Mouse (Mus musculus) forebrain, embryonic 12.5 days (tissue): ENCODE measurements around the gene Axdnd1. TPM values are rescaled to one million over a fixed set of nuclear protein-coding genes. Genes with fewer than 3 reads are reported as not detected.
"Not testable (repeated sequence)": the region's sequence is repeated elsewhere in the genome, so short reads cannot be mapped to it uniquely, and the experiment has no call there.

Experiments
- ATAC-seq: fragments of 200-750 bp; cut with Nextera tagmentation; 2 replicates; pipeline ENCODE4 v1.8.0; 2017; ENCODE audit warnings: moderate TSS enrichment; ENCODE audit not compliant: low FRiP score
- H3K27ac ChIP-seq: fragments of 300-500 bp; sonication (generic); 2 replicates; pipeline ENCODE4 v1.5.1; 2016; ENCODE audit warnings: mild to moderate bottlenecking
- H3K27me3 ChIP-seq: fragments of 300-500 bp; sonication (generic); 2 replicates; pipeline ENCODE4 v1.6.1; 2016; ENCODE audit warnings: mild to moderate bottlenecking
- H3K36me3 ChIP-seq: fragments of 300-500 bp; sonication (generic); replicated peaks from 2 replicates; pipeline ENCODE4 v1.6.1; 2016; ENCODE audit warnings: mild to moderate bottlenecking
- H3K4me1 ChIP-seq: fragments of 300-500 bp; sonication (generic); 2 replicates; pipeline ENCODE4 v1.6.1; 2016
- H3K4me2 ChIP-seq: fragments of 300-500 bp; sonication (generic); 2 replicates; pipeline ENCODE4 v1.6.1; 2016; ENCODE audit warnings: mild to moderate bottlenecking, moderate library complexity
- H3K4me3 ChIP-seq: fragments of 300-500 bp; sonication (generic); replicated peaks from 2 replicates; pipeline ENCODE4 v1.5.1; 2016; ENCODE audit warnings: mild to moderate bottlenecking
- H3K9ac ChIP-seq: fragments of 300-500 bp; sonication (generic); 2 replicates; pipeline ENCODE4 v1.6.1; 2016; ENCODE audit warnings: mild to moderate bottlenecking
- H3K9me3 ChIP-seq: fragments of 300-500 bp; sonication (generic); 2 replicates; pipeline ENCODE4 v1.6.1; 2016
- WGBS: fragments of 180-500 bp; shearing (Covaris S2); methylation state at CpG from one replicate; pipeline ENCODE4 v1.1.7; 2016; 5-methylcytosine and 5-hydroxymethylcytosine counted together
- polyA plus RNA-seq: library from polyadenylated mRNA; unstranded; fragments of >200 nt; fragmentation: Nextera tagmentation; extraction: Ambion mirVana; gene quantifications from 2 replicates; pipeline ENCODE4 v1.2.1, GENCODE M21; 2016

Axdnd1 gene
- polyA plus RNA-seq, 1 experiment from 2014 or later = 0.19 TPM

DNA sequence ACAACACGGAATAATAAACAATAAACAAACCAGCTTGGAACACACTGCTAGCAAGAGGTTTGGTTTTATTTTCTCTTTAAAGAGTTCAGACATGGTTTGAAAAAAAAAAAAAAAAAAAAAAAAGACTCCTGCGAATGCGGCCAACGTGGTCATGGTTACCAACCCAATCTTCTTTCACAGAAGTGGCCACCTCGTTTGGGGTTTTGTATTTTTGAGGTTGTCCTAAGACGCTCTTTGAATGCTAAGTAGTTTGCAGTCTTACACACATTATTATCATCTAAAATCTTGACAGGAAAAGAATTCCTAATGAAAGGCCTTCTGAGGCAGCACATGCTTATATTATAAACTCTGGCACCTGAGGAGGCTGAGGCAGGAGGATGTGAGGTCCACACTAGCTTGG is 7.5 kb upstream of the Axdnd1 start:
- Histone ChIP-seq H3K9me3 (no peaks in the 10 kb centered on the region), H3K4me3 (no peak overlapping the region), H3K4me2 (no peak overlapping the region), H3K9ac (no peak overlapping the region), H3K27me3 (no peaks in the 10 kb centered on the region), H3K27ac (no peak overlapping the region), H3K4me1 (no peaks in the 10 kb centered on the region), H3K36me3 (peaks cover 33% of the 10 kb centered on the region)
- WGBS = 72% methylated on average over 6 of the region's 6 CpGs
- ATAC-seq = no peak

DNA sequence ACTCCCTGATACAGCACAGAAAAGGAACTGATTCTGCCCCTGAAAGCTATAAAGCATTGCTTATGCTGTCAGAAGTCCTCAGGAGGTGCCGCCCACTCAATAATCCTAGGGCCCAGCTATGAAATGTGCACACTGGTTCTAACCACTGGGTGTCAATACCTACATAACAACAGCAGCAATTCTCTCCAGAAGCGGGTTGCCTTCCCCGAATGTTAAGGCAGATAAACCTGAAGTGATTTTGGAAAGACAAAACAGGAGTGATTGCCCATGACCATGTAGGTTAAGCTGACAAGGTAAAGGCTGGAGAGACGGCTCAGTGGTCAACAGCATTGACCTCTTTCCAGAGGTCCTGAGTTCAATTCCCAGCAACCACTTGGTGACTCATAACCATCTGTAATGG is 4.8 kb upstream of the Axdnd1 start:
- H3K36me3 ChIP-seq = peaks cover 16% of the 10 kb centered on the region; the same call in 1 of the 2 replicates
- ATAC-seq = no peak
- H3K27me3 ChIP-seq = no peaks in the 10 kb centered on the region
- no peak overlapping the region for H3K27ac ChIP-seq
- WGBS = 92% methylated on average over 4 of the region's 4 CpGs
- peaks cover 4% of the 10 kb centered on the region; the same call in 1 of the 2 replicates for H3K4me1 ChIP-seq
- H3K4me3 ChIP-seq = no peak overlapping the region
- H3K9ac ChIP-seq = no peak overlapping the region
- H3K4me2 ChIP-seq = no peak overlapping the region
- no peaks in the 10 kb centered on the region for H3K9me3 ChIP-seq

DNA sequence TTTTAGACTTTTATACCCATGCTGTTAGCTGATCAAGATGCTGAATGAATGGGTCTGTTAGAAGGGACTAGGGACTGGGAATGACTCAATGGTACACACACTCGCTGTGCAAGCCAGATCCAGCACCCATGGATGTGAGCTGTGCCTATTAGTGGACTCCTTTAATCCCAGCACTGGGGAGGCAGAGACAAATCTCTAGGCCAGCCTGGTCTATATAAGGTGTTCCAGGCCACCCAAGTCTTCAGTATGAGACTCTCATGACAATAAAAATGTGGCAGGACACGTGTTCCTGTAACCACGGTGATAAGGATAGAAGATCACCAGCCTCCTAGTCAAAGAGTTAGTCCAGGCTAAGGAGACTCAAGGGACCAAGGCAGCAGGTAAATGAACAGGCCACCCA is 3.1 kb upstream of the Axdnd1 start:
- Histone ChIP-seq H3K4me1 (peaks cover 9% of the 10 kb centered on the region), H3K36me3 (peaks cover 6% of the 10 kb centered on the region; the same call in 1 of the 2 replicates), H3K4me2 (no peak overlapping the region), H3K4me3 (no peak overlapping the region), H3K9ac (no peak overlapping the region), H3K27ac (no peak overlapping the region), H3K9me3 (no peaks in the 10 kb centered on the region), H3K27me3 (0 out of 2 replicates have a peak, but pooled peaks cover 3% of the 10 kb centered on the region)
- 89% methylated on average over 3 of the region's 3 CpGs for WGBS
- ATAC-seq = no peak

DNA sequence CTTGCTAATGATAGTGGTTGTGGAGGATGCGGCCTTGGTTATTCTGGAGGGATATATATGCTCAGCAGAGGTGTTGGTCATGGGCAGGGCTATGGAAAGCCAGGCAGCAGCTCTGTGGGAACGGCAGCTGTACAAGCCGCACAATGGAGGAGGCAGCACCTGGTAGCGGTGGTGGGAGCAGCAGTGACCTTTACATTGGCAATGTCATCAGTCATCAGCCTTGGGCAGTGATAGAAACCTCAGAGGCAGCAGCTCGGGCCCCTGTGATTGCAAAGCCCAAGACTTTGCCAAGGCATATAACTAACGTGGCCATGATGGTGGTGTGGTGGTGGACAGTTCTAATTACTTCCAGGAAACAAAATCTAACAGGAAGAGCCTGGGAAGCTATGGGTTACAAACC is 2.5 kb upstream of the Axdnd1 start:
- Histone ChIP-seq H3K36me3 (peaks cover under 1% of the 10 kb centered on the region; the same call in 1 of the 2 replicates), H3K4me3 (no peak overlapping the region), H3K9me3 (no peaks in the 10 kb centered on the region), H3K27me3 (0 out of 2 replicates have a peak, but pooled peaks cover 3% of the 10 kb centered on the region), H3K4me1 (peaks cover 9% of the 10 kb centered on the region), H3K4me2 (no peak overlapping the region), H3K9ac (no peak overlapping the region), H3K27ac (no peak overlapping the region)
- 89% methylated on average over 6 of the region's 6 CpGs for WGBS
- no peak for ATAC-seq

DNA sequence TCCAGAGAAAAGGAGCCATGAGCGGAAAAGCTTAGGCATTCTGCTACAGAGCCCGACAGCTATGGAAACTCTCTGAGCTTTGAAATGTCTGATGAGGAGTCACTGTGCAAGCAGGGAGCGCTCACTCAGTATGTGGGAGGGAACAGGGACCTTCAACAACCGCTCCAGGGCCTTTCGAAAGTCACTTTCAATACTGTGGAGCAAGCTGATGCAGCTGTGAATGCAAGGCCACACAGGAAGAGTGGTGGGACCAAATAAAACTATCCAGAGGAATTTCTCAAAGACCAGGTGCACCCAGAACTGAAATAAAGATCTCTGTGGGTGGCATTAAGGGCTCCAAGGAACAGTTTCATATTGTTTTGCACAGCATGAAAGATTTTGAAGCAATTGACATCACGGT is 1.9 kb upstream of the Axdnd1 start:
- Histone ChIP-seq H3K9me3 (no peaks in the 10 kb centered on the region), H3K4me1 (peaks cover 9% of the 10 kb centered on the region), H3K4me2 (no peak overlapping the region), H3K36me3 (no peaks in the 10 kb centered on the region; the same call in 1 of the 2 replicates), H3K9ac (no peak overlapping the region), H3K27ac (no peak overlapping the region), H3K4me3 (no peak overlapping the region), H3K27me3 (0 out of 2 replicates have a peak, but pooled peaks cover 3% of the 10 kb centered on the region)
- WGBS = 81% methylated on average over 6 of the region's 6 CpGs
- ATAC-seq = no peak

DNA sequence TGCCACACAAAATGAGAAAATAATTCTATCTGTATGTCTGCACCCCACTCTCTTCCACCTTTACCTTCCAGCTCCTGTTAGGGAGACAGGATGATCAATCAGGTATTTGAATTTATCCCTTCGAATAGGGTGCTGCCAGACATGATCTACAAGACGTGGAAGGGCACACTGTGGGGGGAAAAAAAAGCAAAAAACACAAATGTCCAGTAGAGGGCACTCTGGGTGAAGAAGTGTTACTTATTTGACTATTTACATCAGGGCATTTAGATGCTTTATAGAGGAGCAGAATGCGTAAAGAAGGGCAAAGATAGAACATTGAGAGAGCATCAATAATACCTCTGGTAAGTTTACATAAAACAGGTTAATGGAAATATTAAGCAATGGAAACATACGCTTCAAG is 2.8 kb downstream of the Axdnd1 start:
- 64% methylated on average over 4 of the region's 4 CpGs for WGBS
- H3K36me3 ChIP-seq = no peaks in the 10 kb centered on the region
- H3K9me3 ChIP-seq = no peaks in the 10 kb centered on the region
- no peak overlapping the region for H3K27ac ChIP-seq
- H3K4me2 ChIP-seq = no peak overlapping the region
- no peak overlapping the region for H3K4me3 ChIP-seq
- H3K4me1 ChIP-seq = peaks cover 9% of the 10 kb centered on the region
- no peak overlapping the region for H3K9ac ChIP-seq
- no peak for ATAC-seq
- H3K27me3 ChIP-seq = 0 out of 2 replicates have a peak, but pooled peaks cover 3% of the 10 kb centered on the region

DNA sequence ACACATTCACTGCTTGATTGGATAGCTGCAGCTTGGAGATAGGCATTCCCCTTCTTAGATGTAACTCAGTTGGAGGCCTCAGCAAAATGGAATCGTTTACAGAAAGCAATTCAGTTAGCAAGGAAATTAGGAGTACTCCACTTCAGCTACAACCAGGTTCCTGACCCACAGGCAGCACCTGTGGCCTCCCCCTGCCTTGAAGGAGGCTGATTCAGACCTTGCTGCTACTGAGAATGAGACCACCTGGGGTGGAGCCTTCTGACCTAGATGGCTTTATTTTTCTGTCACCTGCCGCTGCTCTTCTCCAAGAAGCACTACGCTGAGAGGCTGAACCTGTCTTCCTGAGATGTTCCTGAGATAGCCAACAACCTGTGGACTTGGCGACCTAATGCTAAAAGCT is 12.4 kb downstream of the Axdnd1 start:
- H3K4me2 ChIP-seq = no peak overlapping the region
- H3K27me3 ChIP-seq = no peaks in the 10 kb centered on the region
- H3K4me1 ChIP-seq = no peaks in the 10 kb centered on the region
- ATAC-seq = no peak
- H3K27ac ChIP-seq = no peak overlapping the region
- WGBS = 68% methylated on average over 4 of the region's 4 CpGs
- H3K9ac ChIP-seq = no peak overlapping the region
- H3K4me3 ChIP-seq = no peak overlapping the region
- H3K9me3 ChIP-seq = no peaks in the 10 kb centered on the region
- no peaks in the 10 kb centered on the region for H3K36me3 ChIP-seq

DNA sequence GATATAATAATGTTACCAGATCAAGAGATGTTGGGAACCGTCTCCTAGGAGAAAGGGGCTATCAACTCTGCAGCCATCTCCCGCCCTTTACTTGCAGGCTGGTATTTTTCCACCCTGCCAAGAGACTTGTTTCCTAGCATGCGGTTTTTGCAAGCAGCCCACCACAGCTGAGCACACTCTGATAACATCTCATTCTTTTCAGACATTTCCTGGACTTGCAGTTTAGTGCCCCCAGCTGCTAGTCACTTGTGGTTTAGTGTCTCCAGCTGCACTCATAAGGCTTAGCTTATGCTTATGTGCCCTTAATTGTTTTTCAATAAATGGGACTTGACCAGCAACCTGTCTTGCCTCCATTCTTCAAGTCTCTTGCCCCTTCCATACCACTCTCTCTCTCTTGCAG is 13.0 kb downstream of the Axdnd1 start:
- no peak overlapping the region for H3K4me2 ChIP-seq
- ATAC-seq = no peak

DNA sequence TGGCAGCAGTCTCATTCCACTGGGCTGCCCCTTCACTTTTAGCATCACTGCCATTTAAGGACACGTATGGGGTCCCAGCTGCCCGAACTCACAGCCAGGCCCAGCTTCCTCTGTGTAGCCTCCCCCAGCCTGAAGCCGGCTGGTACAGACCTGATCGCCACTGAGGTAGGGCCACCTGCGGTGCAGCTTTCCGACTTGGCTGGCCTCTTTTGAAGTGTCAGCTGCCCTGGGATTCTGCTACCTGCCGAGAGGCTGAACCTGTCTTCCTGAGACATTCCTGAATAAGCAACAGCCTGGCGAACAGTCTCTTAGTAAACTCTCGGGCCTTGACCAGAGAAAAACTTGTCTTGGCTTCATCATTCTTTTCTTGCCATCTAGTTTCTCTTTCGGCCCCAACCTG is 17.7 kb downstream of the Axdnd1 start:
- ATAC-seq = no peak
- no peak overlapping the region for H3K4me2 ChIP-seq
- no peaks in the 10 kb centered on the region for H3K4me1 ChIP-seq
- H3K27ac ChIP-seq = no peak overlapping the region
- H3K9me3 ChIP-seq = no peaks in the 10 kb centered on the region
- no peaks in the 10 kb centered on the region for H3K27me3 ChIP-seq
- no peak overlapping the region for H3K9ac ChIP-seq
- 37% methylated on average over 10 of the region's 10 CpGs for WGBS
- H3K36me3 ChIP-seq = no peaks in the 10 kb centered on the region
- no peak overlapping the region for H3K4me3 ChIP-seq

More for the DNA sequence above, 13.0 kb downstream of the Axdnd1 start:
- 74% methylated on average over 3 of the region's 3 CpGs for WGBS
- Histone ChIP-seq H3K27me3 (no peaks in the 10 kb centered on the region), H3K9ac (no peak overlapping the region), H3K9me3 (no peaks in the 10 kb centered on the region), H3K36me3 (no peaks in the 10 kb centered on the region), H3K4me1 (no peaks in the 10 kb centered on the region), H3K4me3 (no peak overlapping the region), H3K27ac (no peak overlapping the region)

DNA sequence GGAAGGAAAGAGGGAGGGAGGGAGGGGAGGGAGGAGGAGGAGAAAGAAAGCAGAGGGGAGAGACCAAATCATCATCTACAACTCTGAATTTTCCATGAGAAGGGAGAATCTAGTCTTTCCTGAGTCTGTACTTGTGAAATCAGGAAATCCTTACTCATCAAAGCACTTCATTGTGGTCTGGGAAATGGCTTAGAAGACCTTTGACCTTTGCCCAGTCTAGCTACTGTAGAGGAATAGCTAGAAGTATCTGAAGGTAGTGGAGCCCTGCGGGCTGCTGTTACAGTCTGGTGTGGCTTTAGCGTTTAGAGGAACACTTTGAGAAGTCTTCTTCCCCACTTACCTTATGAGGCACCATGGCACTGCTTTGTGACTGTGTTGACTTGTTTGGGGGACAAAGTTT is 18.5 kb downstream of the Axdnd1 start:
- ATAC-seq = no peak
- Histone ChIP-seq H3K9me3 (no peaks in the 10 kb centered on the region), H3K4me1 (no peaks in the 10 kb centered on the region), H3K9ac (no peak overlapping the region), H3K4me2 (no peak overlapping the region), H3K36me3 (no peaks in the 10 kb centered on the region), H3K4me3 (no peak overlapping the region), H3K27me3 (no peaks in the 10 kb centered on the region), H3K27ac (no peak overlapping the region)
- 53% methylated on average over 2 of the region's 2 CpGs for WGBS

DNA sequence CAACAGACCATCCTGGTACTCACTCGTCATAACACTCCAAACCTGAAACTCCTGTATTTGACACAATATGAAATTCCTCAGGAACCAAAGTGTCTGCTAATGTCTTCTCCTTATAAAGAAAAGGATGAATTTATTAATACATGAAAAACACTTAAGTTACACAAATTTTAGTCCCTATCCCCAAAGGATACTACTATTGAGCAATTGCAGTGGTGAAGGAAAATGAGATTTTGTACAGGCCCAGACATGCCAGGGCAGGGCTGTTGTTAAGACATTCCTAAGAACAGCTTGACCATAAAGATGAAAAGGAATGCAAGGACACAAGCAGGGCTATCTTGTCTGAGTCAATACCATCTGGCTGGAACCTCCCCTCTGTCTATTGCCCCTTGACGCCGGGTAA is 20.8 kb downstream of the Axdnd1 start:
- ATAC-seq, H3K4me1 ChIP-seq: not testable (repeated sequence)
- WGBS = 79% methylated on average over 3 of the region's 3 CpGs

DNA sequence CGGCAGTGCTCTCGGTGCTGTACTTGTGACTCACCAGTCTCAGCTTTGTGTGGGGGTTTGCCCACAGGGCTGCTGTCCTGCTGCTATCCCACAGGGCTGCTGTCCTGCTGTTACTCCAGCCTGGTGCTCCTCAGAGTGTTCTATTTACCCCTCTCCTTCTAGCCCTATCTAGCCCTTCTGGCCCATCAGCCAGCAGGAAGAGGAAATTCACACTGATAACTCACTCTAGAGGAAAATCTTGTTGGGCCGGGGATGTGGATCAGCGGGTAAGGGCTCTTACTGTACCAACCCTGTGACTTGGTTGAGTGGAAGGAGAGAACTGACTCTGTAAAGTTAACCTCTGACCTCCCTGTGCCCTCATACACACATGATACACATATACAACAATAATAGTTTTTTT is 27.8 kb downstream of the Axdnd1 start:
- Histone ChIP-seq H3K4me2 (no peak overlapping the region), H3K36me3 (no peaks in the 10 kb centered on the region), H3K4me1 (no peaks in the 10 kb centered on the region), H3K4me3 (no peak overlapping the region), H3K27ac (no peak overlapping the region), H3K9me3 (no peaks in the 10 kb centered on the region), H3K27me3 (no peaks in the 10 kb centered on the region), H3K9ac (no peak overlapping the region)
- ATAC-seq = no peak
- WGBS = 89% methylated on average over 4 of the region's 4 CpGs

More for the DNA sequence above, 20.8 kb downstream of the Axdnd1 start:
- not testable (repeated sequence) for H3K27ac ChIP-seq, H3K9ac ChIP-seq, H3K9me3 ChIP-seq, H3K4me3 ChIP-seq, H3K27me3 ChIP-seq, H3K4me2 ChIP-seq, H3K36me3 ChIP-seq

DNA sequence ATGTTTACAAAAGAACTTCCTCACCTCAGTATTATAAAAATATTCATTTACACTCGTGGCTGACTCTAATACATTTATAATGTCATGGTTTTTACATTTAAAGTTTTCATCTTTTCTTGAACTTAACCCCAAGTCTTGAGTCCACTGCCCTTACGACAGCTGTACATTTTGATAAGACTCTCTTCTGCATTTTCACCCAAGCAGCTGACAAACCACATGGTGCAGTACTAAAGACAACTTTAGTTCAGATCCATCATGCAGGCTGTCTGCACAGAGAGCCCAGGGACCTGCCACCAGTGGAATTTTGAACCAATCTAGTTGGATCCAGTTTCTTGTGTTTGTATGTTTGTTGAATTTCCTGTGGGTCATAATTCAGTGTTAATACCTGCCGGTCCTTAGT is 34.1 kb downstream of the Axdnd1 start:
- H3K36me3 ChIP-seq = no peaks in the 10 kb centered on the region
- no peak overlapping the region for H3K9ac ChIP-seq
- H3K4me3 ChIP-seq = no peak overlapping the region
- H3K4me2 ChIP-seq = no peak overlapping the region
- no peak for ATAC-seq
- no peaks in the 10 kb centered on the region for H3K27me3 ChIP-seq
- no peak overlapping the region for H3K27ac ChIP-seq
- H3K9me3 ChIP-seq = no peaks in the 10 kb centered on the region
- no peaks in the 10 kb centered on the region for H3K4me1 ChIP-seq
- WGBS = 84% methylated on average over 3 of the region's 3 CpGs
